Mouse (Mus musculus) adrenal gland, postnatal 25 days (tissue): ENCODE data around the gene Shank3. TPM values are rescaled to one million over a fixed set of nuclear protein-coding genes. Genes with fewer than 3 reads are reported as not detected.
A peak's percentile ranks its signal among the peaks of the same experiment; 100 is the strongest.

Experiments used
- DNase-seq: peaks from one replicate; pipeline ENCODE4 v3.0.0; 2021; ENCODE audit warnings: mixed read lengths
- long read RNA-seq: library from polyadenylated mRNA; stranded (forward); transcript quantifications from one replicate; pipeline ENCODE4 v2.0.0, GENCODE M21; 2021
- total RNA-seq: library from RNA; stranded (reverse); gene quantifications from 2 replicates; pipeline ENCODE4 v1.2.3, GENCODE M21; 2021

The Shank3 gene
- total RNA-seq = 34.3 and 52.2 TPM in 2 replicates
- long read RNA-seq, partial matches to known transcripts = 2 of 8 reads
- long read RNA-seq, other reads (novel, unspliced or antisense) = 6 of 8 reads

DNA sequence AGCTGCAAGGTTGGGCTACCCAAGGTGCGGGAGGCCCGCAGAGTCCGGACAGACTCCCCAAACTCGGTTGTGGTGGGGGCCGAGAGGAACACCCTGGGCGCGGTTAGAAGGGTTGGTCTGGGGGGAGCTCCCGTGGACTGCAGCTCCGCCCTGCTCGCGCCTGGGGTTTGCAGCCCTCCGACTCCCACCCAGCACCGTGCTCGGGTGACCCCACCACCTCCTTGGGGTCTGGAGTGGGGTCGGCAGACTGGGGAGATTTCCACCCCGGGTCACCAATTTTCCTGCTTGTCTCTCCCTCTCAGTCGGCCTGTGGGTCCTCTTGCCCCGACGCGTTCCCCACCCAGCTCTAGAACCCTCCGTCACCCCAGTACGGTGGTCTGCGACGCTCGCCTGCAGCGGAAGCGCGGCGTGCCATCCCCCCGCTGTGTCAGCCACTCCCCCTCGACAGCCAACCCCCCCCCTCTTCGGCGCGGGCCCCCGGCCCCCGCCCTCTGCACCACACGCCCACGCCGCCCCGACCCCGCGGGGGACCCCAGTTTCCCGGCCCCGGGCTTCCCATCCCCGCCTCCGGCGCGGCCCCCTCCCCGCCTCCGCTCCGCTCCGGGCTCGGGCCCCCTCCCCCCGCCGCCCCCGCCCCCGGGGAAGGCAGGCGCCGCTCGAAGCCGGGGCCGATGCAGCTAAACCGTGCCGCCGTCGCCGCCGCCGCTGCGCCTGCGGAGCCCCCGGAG, at the start of gene Shank3:
TSS of gene Shank3 (plus strand) at position 663 of the 728 bp plus-strand sequence.
- peak; percentile 38 for DNase-seq

DNA sequence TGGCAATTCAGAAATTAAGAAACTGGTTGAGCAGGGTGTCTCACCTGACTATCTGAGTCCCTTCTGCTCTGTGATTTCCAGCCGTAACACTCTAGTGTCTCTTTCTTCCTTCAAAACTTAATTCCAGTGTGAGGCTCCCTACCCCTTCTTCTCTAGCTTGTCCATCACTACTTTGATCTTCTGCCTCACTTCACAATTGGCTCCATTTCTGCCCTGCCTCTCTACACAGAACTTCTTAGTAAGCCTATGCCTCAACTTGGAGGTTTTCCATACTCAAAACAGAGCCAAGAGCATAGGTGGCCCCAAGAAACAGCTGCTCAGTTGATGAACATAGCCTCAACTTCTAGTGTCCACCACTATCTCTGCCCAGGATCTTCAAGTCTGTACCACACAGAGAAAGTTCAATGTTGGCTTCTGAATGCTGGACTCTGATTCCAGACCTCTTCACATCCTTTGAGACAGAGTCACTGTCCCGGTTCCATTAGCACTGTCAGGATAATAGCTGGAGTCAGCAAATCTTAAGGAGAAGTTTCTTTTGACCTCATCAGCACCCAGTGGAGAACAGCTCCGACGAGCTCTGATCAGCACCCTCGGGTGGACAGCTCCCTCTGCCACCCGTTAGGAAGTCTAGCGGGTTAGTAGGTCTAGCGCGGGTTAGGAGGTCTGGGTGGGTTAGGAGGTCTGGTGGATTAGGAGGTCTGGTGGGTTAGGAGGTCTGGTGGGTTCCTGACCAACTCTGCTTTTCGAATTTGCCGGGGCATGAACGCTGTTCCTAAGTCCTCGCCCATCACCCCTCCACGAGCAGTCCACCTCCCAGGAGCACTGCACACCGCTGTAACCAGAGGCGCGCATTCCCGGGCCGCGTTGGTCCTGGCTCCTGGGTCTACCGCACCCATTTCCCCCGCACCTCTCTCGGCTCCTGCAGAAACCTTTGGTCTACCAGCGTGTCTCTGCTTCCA, 46.2 kb upstream of the Shank3 start:
- DNase-seq = peak; percentile 76

DNA sequence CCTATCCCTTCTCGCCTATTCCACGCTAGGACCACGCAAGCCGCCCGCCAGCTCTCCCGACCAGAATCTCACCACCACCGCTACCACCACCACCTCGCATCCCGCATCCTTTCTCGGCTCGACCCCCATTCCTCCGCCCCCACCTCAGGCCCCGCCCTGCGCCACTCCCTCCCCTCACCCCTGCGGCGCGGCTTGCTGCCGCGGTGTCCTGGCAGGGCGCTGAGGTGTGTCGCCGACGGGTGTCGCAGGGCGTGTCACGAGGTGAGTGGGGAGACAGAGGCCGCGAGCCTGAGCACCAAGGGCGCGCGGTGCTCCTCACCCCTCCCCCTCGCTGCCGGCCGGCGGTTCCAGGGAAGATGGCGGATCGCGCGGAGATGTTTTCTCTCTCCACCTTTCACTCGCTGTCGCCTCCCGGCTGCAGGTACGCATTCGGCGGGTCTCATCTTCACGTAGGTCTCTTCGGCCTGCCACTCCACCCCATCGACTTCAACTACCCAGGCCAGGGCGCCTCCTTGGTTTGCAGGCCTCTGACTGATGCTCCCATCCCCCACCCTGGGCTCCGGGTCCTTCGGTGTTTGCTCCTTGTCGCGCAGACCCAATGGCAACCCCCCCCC, 45.5 kb upstream of the Shank3 start, which contains the start of gene Mapk8ip2:
TSS of gene Mapk8ip2 (plus strand) at position 49 of the 614 bp plus-strand sequence.
- peak; percentile 32 for DNase-seq

DNA sequence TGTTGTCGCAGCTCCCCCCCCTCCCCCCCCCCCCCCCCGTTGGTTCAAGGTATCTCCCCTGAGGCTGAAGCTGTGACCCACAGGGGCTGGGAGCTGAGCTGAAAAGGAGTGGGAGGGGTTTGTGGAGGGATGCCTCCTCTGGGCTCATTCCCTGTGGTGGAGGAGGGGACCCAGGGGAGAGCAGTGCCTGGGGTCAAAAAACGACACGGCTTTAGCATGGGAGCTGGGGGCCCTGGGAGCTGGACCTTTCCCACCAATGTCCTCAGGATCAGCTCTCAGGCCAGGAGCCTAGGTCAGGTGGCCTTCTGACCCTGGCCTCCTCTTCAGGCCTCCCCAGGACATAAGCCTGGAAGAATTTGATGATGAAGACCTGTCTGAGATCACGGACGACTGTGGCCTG, 44.6 kb upstream of the Shank3 start:
- DNase-seq = no peak

DNA sequence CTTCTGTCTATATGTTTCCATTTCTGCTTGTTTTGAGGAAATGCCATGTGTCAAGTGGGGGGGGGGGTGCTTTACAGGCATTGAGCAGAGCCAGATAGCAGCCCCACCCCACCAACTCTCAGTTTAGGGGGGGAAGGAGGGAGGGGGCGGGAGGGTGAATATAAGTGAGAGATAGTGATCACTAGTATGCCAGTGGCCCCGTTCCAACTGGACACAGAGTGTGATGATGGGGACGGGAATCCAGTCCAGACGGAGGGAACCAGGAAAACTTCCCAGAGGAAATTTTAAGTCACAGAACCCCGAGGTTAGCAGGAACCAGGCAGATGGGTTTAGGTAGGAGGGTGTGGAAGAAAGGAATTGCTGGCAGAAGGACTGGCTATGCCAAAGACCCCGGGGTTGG, 43.8 kb upstream of the Shank3 start:
- DNase-seq = no peak

DNA sequence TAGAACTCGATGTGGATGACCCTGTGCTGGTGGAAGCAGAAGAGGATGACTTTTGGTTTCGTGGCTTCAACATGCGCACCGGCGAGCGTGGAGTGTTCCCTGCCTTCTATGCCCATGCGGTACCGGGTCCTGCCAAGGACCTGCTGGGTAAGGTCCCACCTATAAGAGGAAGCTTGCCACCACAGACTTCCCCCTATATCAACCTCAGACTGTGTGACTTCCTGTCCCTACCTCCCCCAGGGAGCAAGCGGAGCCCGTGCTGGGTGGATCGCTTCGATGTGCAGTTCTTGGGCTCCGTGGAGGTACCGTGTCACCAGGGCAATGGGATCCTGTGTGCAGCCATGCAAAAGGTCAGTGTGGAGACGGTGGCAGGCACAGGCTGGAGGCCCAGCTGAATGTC, 40.5 kb upstream of the Shank3 start:
- no peak for DNase-seq

DNA sequence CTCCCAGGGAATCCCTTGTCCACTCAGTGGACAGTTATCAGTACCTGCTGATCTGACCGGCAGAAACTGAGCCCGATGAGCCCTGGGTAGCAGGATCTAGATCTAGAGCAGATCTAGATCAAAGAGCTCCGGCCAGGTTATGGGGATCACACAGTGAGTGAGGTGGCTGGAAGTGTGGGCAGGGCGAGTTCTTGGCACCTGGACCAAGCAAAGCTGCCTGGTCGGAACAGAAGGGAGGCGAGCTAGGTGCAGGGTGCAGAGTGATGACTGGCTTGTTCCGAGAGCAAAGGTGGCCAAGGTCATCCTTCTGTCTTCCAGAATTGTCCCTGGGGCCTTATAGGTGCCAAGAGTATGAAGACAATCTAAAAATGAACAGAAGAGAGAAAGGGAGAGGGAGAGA, 39.6 kb upstream of the Shank3 start:
- DNase-seq = no peak

DNA sequence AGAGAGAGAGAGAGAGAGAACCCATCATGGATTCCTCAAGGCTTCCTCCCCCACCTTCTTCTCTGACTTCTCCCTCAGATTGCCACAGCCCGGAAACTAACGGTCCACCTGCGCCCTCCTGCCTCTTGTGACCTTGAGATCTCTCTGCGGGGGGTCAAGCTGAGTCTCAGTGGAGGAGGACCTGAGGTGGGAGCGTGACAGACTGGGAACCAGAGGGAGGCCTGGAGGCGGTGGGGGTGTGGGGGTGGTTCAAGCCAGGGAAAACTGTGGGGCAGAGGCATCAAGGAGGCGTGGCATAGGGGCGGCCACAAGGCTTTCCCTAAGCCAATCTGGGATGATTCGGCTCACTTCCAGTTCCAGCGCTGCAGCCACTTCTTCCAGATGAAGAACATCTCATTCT, 39.1 kb upstream of the Shank3 start:
- DNase-seq = no peak

DNA sequence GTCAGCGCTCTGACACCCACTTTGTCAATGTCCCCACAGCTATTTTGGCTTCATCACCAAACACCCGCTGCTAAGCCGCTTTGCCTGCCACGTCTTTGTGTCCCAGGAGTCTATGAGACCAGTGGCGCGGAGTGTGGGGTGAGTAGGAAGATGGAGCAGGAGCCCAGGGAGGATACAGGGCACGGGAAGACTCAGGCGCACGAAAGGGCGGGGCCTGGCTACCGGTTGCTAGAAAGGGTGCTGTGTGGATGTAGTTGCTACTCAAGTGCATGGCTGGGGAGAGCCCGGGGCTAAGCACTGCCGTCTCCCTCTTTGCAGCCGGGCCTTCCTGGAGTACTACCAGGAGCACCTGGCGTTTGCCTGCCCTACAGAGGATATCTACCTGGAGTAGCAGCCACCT, 38.1 kb upstream of the Shank3 start:
- no peak for DNase-seq

DNA sequence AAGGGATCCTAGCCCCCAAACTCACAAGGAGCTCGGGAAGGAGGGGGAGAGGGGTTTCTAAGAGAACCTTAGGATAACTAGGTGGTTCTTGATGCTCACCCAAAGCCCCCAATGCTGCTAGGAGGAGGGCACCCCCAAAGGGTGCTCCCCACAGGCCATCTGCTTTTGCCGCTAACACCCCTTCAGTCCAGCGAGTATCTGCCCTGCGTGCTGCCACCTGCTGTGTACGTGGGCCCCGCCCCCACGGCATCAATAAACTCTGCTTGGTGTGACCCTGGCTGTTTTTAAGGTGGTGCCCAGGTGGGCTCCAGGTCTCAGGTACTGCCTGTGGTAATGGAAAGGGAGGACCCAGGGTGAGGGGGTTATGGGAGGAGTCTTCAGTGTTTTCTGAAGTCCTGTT, 37.2 kb upstream of the Shank3 start:
- no peak for DNase-seq

DNA sequence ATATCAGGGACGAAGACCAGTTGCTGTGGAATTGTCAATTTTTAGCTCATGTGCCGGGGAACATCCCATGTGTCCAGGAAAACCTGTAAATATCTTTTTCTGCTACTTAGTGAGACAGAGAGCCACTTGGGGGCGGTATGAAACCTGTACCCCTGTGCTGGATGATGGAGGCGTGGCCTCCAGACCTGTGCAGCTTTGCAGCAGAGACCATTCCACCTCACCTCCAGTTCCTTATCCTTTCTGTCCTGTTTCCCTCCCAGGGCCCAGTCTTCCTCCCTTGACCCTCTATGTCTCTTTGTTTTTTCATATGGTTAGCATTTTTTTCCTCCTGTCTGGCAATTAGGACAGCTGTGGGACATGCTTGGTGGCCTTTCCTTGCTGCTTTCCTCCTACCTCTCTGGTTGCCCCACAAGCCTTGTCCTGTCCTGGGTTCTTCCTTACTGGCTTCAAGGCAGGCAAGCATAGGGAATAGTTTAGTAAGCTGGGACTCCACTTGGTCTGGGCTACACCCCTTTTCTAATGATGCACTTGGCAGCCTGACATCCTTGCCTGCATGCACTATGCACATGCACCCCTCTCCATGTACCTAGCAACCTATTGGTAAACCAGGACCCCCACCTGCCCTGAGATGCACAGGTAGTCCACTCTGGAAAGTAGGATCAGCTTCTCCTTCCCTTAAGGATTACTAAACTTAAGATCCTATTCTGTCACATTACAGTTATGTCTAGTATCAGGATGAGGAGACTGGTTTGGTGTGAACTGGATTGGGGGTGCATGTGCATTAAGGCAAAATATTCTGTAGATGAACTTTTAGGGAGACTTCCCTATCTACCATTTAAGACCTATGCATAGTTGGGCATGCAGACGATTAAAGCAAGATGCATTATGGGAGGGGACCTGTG, 35.8 kb upstream of the Shank3 start:
- DNase-seq = no peak

DNA sequence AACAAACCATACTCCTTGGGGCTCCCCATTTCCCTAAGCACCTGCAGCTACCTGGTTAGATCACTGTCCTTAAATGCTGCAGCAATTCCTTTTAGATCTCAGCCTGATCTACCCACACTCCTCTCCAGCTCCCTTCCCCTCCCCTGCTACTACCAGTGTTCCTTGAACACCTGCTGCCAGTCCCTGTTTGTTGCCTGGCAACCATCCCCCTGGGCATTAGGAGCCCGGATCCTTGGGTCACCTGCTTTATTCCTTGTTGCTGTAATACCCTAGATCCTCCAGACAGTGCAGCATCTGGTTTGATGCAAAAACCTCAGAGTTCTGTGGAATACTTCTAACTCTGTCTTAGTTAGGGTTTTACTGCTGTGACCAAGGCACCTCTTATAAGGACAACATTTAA, 34.4 kb upstream of the Shank3 start:
- no peak for DNase-seq

DNA sequence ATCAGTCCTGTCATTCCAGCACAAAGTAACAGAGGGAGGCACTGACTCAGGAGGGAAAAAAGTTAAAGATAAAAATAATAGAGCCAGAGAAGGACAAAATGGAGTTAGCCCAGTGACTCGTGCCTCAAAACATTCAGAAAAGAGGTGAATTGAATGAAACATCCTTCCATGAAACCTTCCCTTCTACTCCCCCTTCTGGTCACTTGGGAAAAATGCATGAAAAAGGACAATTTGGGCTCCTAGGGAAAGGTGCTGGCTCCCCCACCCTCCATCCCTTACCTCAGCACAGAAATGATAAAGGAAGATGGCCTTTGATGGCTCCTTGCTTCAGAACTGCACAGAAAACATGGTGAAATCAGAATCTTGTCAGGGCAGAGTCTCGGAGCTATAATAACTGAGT, 30.8 kb upstream of the Shank3 start:
- DNase-seq = no peak

DNA sequence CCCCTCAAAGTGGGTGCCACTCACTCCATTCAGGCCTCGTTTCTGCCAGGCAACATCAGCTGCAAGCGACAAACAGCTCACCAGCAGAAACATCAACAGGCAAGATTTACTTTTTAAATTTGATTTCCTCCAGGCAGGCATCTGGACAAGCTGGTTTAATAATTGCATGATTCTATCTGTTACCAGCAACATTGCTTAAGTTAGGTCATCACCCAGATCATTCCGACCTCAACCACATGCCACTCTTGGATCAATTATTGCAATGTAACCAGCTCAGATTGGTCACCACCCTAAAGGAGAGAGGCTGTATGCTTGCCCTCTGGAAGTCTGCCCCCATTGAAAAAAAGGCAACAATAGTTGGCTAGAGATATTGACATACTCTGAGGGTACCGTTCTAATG, 27.9 kb upstream of the Shank3 start:
- DNase-seq = no peak

DNA sequence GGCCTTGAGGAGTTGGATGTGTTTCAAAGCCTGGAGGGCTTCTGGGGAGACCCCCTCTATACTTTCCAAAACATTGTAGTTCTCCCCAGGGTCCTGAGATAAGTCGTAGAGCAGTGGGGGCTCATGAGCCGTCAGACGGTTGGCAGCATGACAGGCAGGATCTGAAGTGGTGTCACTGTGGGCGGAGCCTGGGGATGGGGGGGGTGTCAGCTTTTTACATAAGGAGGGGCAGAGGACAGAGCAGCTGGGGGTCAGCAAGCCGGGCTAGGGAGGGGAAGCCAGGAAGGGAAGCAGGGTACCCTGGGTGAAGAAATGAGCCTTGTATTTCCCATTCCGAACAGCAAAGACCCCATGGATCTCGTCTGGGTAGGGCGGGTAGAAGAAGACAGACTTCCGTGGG, 26.1 kb upstream of the Shank3 start:
- no peak for DNase-seq

DNA sequence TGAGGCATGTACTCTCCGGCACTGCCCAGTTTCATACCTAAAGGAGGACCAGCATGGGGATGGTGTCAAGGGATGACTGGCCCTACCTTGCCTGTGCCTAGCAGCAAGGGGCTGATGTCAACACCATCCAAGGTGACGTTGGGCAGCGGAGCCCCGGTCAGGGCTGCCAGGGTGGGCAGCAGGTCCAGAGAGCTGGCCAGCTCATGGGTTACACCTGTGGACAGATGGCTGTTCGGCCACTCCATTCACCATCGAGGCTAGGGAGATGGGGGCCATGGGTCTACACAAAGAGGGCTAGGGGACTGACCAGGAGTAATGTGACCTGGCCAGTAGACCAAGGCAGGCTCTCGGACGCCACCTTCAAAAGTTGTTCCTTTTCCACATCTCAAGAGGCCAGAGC, 25.5 kb upstream of the Shank3 start:
- DNase-seq = no peak

DNA sequence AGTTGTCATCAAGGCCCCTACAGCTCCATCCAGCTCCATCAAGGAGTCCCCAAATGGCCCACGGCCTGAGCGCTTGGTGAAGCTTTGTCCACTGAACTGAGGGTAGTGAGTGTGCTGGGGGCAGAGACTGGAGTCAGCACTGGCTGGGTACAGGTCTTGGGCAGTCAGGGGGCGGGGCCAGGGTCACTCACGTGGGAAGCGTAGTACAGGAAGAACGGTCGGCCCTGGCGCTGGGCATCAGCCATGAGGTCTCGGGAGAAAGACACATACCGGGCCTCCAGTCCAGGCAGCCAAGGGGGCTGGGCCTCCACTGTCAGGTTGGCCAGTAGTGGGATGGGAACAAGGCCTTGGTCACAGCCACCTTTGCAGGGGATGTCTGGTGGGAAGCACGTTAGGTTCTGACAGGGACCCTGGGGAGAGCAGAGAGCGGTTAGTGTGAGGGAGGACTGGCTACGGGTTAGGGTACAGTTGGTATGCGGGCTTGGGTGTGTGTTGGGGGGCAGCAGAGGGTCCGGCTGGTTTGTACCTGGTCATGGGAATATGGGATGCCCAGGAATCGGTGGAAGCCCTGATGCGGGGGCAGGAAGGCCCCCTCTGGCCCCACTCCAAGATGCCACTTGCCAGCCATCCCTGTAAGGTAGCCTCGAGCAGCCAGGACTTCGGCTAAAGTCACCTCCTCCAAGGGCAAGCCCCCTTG, 24.7 kb upstream of the Shank3 start:
- DNase-seq = no peak

DNA sequence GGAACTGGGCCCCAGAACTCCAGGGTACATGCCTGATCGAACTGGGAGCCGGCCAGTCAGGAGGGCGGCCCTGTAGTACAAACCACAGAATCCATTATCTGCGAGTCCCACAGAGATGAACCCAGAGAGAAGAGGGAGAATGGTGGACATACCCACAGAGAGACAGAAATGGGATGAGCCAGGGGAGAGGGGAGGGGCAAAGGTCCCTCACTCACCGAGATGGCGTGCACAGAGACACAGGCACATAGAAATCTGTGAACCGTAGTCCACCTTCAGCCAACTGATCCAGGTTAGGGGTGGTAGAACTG, 24.2 kb upstream of the Shank3 start:
- no peak for DNase-seq

DNA sequence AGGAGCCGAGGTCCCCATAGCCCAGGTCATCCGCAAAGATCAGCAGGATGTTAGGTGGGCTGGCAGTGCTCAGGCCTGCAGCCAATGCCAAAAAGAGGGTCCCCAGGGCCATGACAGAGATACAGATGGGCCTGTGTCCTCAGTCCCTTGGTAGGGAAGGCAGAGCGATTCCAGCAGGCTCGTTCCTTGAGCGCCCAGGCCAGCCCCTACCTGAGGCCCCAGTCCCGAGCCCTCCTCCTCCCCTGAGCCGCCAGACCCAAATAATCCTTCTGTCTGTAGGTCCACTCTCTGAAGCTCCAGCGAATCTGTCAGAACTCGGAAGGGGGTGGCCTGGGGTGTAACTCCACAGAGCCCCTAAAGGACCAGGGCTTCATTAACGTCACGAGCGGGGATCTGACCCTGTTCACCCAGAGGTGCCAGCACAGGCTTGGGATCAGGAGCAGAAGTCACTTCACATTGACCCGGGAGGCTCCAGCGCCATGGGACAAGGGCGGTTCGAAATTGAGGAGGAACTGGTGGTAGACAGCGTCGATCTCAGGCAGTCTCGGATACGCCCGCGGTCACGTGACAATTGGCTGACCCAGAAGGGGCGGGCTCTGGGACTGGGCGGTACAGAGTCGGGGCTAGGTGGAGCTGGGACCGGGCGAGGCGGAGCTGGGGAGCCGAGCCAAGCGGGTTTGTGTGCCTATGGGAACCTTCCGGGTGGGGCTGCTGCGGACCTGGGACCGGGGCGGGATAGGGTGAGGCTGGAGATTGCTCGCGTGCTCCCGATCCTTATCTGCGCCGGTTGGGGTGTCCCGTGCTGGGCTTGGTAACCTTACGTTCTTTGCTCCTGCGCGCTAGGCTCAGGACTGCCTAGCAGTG, 23.6 kb upstream of the Shank3 start:
- peak; percentile 94 for DNase-seq

DNA sequence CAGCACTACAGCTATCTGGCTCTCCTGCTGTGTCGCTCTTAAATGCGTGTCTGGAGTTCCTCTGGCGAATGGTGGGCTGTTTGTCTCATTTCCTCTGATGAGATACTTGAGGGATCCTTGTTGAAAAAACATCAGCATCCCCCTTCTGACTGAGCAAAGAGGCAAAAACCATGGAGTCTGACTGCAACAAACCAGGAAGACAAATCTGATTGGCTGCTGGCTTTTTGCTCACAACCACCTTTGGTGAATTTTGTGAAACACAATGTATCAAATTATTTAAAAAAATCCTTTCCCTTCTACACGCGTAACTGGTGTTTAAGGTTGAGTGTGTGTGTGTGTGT, 23.0 kb upstream of the Shank3 start:
- no peak for DNase-seq
